Mouse (Mus musculus) left cerebral cortex, adult 11 months (tissue): Measurements from ENCODE around the gene Gtf2h4.

Source experiments
- DNase-seq: peaks from one replicate; pipeline ENCODE4 v3.0.0; 2022; ENCODE audit warnings: low spot score

The Gtf2h4 gene

DNA sequence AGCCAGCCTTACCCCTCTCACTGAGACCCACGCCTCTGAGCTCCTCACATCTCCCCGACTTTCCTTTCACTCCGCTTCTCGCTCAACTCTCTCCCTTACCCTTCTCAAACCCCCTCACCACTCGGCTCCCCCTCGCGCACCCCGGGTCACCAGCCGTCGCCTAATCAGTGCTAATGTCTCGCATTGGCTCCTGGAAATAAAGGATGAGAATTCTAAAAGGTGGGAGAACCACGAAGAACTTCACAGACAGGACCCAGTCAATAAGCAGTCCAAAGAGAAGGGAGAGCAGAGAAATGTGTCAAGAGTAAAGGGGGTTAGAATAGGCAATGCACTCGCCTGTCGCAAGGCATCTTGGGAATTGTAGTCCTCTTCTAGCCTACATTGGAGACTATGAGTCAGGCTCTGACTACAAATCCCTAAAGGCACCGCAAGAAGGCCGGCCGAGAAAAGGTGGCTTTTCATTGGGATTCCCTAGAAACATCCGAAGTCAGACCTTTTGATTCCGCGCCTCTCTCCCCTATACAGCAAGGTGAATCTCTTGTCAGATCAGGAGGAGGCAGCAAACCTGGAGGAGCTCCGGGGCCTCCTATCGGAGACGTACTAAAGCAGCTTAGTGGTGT, at the start of gene Gtf2h4:
Gtf2h4 (minus strand) TSS at position 324 of the 620 bp plus-strand sequence.
- peak; percentile 95 for DNase-seq

DNA sequence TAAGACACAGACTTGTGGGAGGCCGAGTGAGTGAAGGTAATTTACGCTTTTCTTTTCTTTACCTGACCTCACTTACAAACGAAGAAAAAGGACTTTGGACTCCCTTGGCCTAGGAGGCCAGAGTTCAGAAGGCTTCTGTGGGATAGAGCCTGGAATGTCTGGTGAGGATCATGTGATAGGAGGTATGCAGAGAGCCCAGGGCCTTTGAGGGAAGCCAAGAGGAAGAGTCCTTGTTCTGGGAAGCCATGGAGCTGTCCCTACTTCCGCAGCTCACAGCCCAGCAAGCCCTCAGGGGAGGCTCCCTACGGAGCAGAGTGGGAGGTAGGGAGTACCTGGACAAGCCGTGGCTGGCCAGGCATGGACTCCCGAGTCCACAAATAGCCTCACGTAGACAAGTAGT, 48.1 kb upstream of the Gtf2h4 start:
- DNase-seq, result no peak

DNA sequence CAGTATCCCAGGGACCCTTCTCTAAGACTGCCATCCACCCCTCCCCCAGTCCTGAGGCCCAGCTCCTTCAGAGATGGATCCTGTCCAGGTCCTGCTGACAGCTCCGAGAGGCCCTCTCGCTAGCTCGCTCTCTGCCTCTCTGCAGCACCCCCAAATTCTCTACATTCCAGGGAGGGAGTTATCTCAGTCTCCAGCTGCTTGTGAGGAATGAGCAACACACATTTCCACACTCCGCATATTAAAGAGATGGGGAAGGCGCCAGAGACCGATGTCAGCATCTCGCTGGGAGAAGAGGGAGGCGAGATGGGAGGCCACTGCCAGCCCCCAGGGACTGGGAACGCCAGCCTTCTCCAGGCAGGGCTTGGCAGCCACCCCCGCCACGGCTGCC, 46.8 kb upstream of the Gtf2h4 start:
- no peak for DNase-seq

DNA sequence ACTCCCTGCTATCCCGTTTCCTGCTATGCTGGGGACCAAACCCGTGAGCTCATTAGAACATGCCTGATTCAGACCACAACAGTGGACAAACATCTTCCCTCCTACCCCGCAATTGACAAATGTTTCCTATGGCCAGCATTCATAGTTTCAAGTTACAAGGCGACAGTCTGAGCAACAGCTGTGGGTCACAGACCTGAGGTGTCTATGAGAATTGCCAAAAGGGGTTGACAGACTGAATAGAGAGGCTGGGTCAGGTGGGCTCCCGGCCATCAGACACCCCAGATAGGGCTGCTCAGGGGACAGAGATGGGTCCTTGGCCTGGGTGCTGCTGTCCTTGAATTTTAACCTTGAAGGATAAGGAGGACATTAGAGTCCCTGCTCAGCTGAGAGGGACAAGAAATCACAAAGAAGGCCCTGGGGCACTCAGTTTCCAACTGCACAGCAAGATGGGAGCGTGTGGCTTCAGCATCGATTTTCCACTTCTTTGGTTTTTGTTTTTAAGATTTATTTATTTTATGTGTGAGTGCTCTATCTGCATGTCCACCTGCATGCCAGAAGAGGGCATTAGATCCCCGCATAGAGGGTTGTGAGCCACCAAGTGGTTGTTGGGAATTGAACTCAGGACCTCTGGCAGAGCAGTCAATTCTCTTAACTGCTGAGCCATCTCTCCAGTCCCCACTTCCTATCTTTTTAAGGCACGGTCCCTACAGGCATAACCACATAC, 46.2 kb upstream of the Gtf2h4 start:
- DNase-seq, result no peak

DNA sequence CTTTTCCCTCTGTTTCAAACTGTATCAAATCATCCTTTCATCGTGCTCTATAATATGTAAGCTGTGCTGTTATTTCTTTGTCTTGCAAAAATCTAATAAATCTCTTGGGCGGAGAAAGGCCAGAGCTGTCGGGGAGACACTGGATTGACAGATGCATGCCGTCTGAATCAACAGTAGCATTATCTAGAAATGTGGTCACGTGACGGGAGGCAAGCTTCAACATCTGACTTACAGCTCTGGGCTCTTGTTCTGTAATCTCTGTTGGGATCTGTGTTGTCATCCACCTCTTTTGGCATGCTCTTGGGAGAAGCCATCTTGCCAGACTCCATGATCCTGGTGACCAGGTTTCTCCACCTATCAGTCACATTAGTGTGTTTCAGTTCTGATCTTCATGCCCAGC, 43.5 kb upstream of the Gtf2h4 start:
- no peak for DNase-seq

DNA sequence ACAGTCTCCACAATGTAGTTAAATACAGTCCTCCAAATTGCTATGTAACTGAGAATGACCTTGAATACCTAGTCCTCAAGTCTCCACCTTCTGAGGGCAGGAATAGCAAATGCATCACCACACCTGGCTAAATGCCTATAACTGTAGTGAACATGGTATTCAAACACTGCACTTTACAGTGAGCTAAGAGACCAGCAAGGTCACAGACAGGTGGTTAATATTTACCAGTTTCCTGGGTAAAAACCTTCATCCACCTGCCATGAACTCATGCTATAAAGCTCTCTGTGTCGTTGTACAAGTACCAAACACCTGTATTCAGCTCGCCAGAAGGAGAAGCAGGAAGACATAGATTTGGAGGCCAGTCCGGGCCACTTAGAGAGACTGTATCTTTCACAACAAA, 42.6 kb upstream of the Gtf2h4 start:
- DNase-seq, result no peak

DNA sequence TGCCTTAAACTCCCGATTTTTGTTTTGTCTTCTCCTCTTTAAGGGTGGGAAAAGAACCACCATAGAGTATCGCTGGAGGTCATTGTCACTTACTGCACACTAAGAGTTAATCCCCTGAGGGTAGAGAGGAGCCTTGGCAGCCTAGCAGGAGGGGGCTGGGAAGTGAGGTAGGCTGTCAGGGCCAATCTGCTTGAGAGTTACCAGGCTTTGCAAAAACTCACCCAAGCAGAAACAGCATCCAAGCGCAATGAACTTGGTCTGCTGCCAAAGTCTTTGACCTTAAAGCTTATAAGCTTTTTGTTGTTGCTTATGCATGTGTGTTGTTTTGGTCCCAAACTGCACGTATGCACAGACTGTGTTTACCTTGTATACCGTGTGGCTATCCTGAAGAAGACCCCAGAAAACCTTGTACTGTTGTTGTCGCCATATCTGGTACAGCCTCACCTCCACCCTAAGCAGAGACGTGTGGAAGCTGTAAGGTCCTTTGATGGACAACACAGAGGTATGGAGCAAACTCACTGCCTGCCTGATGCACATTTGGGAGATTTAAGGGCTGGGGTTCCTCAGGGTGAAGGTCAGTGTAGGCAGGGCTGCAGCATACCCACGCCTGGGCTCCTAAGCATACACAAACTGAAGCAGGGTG, 37.3 kb upstream of the Gtf2h4 start:
- no peak for DNase-seq

DNA sequence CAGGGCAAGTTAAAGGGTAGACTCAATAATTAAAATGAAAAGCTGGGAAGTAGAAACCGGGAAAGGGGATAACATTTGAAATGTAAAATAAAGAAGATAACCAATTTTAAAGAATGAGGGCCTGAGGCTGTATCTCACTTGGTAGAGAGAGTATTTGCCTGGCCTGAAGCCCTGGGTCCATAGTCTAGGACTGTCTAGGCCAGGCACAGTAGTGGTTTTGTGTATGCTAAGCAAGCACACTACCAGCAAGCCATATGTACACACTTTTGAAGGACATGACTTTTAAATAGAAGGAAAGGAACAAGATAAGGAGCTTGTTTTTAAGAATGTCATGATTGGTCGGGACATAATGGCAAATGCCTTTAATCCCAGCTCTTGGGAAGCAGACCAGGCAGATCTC, 35.1 kb upstream of the Gtf2h4 start:
- no peak for DNase-seq

DNA sequence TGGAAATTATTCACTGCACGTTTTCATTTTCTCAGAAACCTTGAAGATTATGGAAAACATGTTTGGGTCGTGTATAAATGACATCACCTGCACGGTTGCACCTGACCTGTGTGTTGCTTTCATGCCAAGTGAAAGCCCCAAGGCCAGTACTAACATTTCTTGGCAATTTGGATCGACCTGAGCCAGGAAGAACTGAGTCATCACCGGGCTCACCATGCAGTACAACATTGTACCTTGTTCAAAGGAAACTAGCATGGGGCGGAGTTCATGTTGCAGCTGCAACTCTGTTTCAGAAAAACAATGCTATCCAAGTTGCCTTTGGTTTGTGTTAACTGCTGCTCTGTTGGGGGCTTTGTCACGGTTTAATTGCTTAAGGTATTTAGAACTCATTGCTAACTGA, 34.4 kb upstream of the Gtf2h4 start:
- DNase-seq, result no peak

DNA sequence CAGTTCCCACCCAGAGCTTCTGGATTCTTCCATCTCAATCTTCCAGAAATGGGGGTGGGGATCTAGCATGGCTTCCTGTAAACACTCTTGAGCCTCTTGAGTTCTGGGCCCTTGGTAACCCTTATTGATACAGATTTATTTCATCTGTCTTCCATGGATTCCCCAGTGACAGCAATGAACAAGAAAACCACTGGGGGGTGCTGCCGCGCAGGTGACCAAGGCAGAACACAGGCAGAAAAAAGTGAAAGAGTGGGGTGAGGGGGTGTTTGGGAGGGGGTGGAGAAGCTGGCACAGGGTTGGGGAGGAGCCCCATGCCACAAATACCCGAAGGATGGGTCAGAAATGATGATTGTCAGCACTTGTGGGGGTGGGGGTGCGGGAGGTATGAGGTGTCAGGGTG, 32.3 kb upstream of the Gtf2h4 start:
- no peak for DNase-seq

DNA sequence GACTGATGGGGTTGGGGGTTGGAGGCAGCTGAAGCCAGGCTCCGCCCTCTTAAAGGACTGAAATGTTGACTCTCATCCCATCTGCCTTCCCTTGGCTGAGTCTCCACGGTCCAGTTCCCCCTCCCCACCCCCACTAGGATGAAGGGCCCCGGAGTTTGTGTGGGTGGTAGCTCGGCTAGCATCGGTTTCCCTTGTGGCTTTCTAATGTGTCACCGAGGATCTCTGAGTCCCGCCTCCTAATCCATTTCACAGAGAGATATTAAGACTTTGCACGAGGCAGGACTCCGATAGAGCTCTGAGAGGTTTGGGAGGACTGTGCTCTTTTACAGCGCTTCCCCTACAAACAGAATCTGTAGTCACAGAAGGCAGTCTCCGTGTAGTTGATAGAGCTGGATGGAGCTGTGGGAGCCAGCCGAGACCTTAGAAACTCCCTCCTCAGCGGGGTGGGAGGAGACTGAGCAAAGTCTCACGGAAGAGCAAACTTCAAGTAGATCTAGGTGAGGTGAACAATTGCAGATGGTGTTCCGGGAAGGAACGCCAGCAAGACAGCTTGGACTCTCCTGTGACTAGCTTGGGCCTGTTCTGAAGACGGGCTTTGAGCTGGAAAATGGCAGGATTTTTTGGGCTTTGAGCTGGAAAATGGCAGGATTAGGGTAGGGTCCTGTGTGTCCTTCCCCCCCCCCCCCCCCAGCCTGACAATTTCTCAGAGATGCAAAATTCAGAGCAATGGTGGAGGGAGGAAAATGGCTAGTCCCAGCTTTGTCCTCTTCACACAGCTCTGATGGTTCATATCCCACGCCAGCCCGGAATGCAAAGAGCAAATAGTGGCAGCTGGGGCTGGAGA, 31.3 kb upstream of the Gtf2h4 start, which contains the start of gene Ddr1:
Ddr1 (minus strand) TSS at position 1 of the 844 bp plus-strand sequence.
- DNase-seq, result no peak

DNA sequence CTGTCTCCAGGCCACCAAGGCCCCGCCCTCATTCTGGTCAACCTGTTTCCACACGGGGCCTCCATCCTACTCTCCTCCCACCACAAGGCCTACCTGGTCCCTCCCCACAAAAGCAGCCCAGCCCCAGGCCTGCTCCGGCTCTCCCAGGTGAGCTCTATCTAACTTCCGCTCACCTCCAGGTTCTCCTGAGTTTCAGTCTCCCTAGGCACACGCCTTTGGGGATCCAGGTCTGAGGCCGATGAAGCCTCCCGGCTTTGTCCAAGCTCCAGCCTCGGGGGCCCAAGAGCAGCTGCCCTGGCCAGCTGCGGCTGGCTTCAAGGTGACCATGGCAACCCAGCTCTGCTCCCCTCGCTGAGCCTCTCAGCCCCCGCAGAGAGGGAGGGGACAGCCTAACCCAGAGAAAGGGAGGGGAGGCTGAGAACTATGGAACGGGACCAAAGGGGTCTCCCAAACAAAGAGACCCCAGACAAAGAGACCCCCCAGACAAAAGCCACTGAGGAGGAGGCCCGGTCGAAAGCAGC, 30.3 kb upstream of the Gtf2h4 start:
- no peak for DNase-seq

DNA sequence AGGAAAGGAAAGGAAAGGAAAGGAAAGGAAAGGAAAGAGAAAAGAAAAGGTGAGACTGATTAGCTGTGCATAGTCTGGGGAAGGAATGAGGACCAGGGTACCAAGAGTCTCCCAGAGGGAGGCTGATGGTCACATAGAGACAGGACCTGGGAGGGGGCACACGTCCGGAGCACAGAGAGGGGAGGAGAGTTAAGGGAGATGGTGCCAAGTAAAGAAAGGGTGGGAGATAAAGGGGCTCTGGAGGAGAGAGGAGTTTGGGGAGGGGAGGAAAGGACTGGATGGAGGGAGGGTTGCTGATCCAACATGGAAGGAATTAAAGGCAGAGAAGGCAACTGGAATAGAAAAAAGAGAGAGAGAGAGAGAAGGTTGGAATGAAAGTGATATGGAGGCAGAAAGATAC, 29.5 kb upstream of the Gtf2h4 start:
- no peak for DNase-seq

DNA sequence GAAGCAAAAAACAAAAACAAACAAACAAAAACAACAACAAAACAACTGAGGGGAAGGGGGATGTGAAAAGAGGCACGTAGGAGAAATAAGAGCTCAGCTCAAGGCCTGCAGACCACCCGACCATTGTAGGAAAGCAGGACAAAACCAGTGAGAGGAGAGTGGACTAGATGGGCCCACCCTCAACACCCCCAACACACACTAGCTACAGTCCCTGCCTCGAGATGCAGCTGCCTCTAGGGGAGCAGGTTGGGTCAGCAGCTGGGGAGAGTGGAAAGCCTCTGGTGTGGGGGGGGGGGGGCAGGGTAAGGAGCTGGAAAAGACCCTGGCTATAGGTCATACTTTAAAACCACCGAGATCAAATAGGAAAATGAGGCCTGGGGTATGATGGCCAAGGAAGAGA, 29.1 kb upstream of the Gtf2h4 start:
- DNase-seq, result no peak

DNA sequence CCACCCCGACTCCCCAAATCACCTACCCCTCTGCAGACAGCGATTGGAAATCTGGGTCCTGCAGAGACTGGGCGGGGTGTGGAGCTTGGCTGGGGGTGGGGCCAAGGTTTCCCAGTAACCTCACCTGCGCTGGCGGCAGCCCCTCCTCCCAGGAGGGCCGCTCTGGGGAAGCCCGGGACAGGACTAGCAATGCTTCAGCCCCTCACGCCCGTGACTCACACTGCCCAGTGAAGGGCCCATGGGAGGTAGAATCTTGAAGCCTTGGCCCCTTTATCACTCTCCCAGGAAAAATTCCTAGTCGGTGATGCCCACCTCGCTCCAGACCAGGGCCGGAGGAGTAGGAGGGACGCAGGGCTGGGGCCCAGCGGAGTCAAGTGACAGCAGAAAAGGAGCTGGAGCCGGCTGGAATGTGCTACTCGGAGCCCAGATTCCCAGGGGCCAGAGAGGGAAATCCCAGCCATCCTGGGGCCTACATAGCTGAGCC, 28.5 kb upstream of the Gtf2h4 start:
- no peak for DNase-seq

DNA sequence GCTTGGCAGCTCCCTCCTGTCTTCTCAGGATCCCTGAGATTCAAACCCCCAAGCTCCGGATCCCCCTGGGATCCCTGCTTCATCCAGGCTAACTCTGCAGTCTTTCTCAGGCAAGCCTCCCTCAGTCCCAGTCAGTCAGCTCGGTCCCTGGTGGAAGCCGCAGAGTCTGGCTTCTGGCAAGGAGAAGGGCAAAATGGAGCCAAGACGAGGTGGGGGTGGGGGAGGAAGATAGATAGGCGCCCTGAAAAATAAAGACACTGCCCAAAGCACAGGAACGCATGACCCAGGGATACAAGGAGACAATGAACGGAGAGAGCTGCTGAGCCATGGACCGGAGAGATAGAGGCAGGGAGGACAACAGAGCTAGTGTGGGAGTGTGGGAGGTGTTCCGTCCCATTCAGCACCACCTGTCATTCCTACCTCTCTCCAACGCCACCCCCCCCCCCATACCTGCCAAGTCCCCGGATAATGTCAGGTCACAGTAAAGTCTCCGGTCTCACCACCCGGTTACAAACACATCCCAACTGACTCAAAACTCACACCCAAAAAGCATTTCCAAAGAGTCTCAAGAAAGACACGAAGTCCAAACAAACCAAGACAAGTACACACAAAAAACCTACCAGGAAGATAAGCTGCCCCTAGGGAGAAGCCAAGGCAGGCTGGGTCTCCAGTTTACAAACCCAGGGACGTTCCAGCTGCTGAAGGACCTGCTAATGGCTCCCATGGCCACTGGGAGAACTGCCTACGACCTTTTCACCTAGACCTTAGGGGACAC, 27.9 kb upstream of the Gtf2h4 start:
- DNase-seq, result no peak

DNA sequence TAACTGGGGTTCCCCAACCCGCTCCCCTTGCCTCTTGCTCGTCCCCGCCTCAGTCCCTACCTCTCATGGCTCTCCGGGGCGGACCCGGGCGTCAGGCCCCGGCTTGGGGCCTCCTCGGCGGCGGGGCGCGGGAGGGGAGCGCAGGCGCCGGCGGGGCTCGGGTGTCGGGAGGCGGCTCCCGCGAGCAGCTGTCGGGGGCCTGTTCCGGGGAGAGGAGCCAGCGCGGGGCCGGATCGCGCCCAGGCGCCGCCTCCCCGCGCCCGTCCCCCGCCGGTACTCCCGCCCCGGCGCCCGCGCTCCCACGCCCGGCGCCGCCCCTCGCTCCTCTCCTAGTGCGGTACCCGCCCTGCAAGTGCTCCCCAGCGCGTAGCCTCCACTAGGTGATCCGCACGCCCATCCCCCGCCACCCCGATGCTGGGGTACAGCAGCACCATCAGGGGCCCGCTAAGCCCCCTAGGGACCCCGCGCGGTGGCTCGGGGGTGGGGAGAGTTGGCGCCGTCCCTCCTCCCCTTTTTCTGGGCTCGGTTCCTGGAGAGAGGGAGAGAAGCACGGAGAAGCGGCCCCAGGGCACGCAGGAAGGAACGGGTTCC, 26.9 kb upstream of the Gtf2h4 start:
- DNase-seq, result peak; percentile 70

DNA sequence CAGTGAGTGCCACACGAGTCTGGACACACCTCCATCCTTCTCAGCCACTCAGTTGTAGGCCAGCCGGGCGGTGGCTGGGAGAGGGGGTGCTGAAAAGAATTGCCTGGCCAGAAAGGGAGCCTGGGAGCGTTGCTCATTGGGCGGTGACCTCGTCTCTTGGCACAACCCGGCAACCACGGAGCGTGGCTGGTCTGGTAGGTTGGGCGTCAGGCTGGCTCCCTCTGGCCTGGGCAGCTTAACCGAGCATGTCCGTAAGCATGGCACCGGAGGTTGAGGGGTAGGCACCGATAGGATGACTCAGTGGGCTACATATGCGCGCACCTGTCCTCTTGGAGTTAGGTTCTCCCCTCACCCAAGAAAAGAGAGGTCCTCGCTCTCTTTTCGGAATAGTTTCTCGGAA, 26.4 kb upstream of the Gtf2h4 start:
- DNase-seq, result peak; percentile 67

DNA sequence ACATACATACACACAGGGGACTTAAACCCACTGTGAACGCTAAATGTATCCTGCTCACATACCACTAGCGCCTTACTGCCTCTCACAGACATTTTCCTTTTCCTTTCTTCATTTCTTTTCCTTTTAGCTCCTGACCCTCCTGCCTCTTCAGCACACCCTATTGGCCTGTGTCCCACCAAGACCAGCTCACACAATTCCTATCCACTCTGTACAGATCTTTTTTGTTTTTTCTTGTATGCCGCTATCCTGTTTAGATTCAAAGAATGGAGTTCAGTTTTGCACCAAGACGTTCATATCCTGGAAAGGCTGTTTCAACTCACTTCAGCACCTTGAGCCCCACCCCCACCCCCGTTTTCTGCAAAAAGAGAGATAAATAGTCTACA, 25.0 kb upstream of the Gtf2h4 start:
- no peak for DNase-seq

DNA sequence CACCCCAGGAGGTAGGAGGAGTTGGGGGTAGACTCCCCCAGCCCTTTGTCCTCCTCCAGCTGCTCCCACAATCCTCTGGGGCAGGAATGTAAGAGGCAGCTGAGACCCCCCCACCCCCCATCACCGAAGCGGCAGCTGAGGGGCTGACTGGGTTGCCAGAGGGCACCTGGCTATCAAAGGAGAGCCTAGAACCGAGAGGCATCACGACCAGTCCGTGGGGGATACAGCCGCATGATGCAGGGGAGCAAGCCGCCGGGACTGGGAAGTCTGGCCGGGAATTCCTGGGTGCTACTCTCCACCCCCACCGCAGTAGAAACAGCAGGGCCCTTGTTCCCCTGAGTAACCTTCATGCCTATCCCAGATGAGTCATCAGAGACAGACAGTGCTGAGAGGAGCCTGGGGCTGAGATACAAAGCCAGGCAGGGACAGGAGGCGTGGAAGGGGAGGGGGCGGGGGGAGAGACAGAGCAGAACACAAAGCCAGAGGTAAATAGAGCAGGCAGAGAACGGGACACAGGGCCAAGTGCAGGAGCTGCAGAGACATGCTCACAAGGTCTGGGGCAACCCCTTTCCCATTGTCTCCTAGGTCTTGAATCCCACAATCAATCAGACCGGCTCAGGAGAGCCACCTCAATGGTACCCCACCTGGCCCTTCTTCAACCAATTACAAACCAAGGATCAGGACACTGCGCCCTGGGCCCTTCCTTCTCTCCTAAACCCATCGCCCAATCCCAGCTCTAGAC, 24.4 kb upstream of the Gtf2h4 start:
- DNase-seq, result peak; percentile 68
